Mouse (Mus musculus) testis, adult 2 months (tissue): ENCODE results near the gene Ccdc138.

ENCODE experiments used
- CTCF ChIP-seq: fragments of 200-500 bp; IDR thresholded peaks from 2 replicates; pipeline ENCODE4 v1.5.1; 2012; ENCODE audit warnings: low read depth, mild to moderate bottlenecking, inconsistent platforms, low read length, moderate library complexity; ENCODE audit not compliant: control insufficient read depth, insufficient read depth, insufficient replicate concordance
- POLR2A ChIP-seq: fragments of 200-500 bp; IDR thresholded peaks from 2 replicates; pipeline ENCODE4 v1.6.1; 2012; ENCODE audit warnings: low read depth, mild to moderate bottlenecking, inconsistent platforms, low read length, moderate library complexity; ENCODE audit not compliant: control insufficient read depth

DNA sequence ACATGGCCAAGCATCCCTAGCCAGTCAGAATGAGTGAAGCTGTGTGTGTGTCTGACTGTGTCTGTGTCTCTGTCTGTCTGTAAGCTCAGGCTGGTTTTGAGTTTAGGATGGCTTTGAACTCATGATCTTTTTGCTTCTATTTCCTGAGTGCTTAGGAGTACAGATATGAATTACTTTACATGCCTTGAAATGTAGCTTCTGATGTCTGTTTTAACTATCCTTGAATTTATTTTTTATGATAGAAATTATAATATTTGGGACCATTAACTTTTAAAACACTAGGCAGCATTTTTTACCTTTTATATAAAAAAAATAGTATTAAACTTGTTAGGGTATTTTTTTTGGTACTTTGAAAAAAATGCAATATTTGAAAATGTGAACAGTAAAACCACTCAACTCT, 46.2 kb upstream of the Ccdc138 start:
- TF ChIP-seq CTCF (no peak), POLR2A (no peak)
